Mouse (Mus musculus) megakaryocyte, embryonic 14.5 days (primary cell): ENCODE measurements around the gene Fam20c. TPM values are rescaled to one million over a fixed set of nuclear protein-coding genes. Genes with fewer than 3 reads are reported as not detected.

Experiments used
- H3K27me3 ChIP-seq: replicated peaks from 2 replicates; pipeline ENCODE3; 2012; ENCODE audit warnings: inconsistent platforms
- H3K36me3 ChIP-seq: replicated peaks from 2 replicates; pipeline ENCODE3; 2012; ENCODE audit warnings: low read length, inconsistent platforms, mixed read lengths
- H3K4me1 ChIP-seq: 2 replicates; pipeline ENCODE4 v1.6.1; 2012; ENCODE audit warnings: inconsistent platforms
- H3K4me3 ChIP-seq: replicated peaks from 2 replicates; pipeline ENCODE3; 2012; ENCODE audit warnings: moderate library complexity, mild to moderate bottlenecking, inconsistent platforms
- H3K9me3 ChIP-seq: 2 replicates; pipeline ENCODE4 v1.6.1; 2012; ENCODE audit warnings: inconsistent platforms
- FLI1 ChIP-seq: IDR thresholded peaks from 2 replicates; pipeline ENCODE4 v1.6.1; 2012; ENCODE audit warnings: low read length, inconsistent platforms, mixed read lengths
- GATA1 ChIP-seq: IDR thresholded peaks from 3 replicates; pipeline ENCODE4 v1.6.1; 2012; ENCODE audit warnings: mixed read lengths, low read length, inconsistent platforms, borderline replicate concordance
- polyA plus RNA-seq: library from polyadenylated mRNA; stranded (reverse); fragments of >175 nt; gene quantifications from 2 replicates; pipeline ENCODE4 v1.2.3, GENCODE M21; 2012; ENCODE audit warnings: low replicate concordance; ENCODE audit not compliant: insufficient read depth

Fam20c gene
- polyA plus RNA-seq, 1 experiment = 54.6 TPM

- Histone ChIP-seq H3K27me3 (peaks cover 94% of the 10 kb centered on the region), H3K4me1 (peaks cover 20% of the 10 kb centered on the region), H3K9me3 (no peaks in the 10 kb centered on the region), H3K4me3 (peak overlapping the region; percentile 89), H3K36me3 (peaks cover 6% of the 10 kb centered on the region)
- TF ChIP-seq FLI1 = no peak
- no peak for TF ChIP-seq GATA1
Measured at GRCm38 (mm10) chr5:138755453-138756301, 1.4 kb downstream of the Fam20c start.

GRCm38 (mm10) chr5:138756311-138757085, 2.2 kb downstream of the Fam20c start:
- Histone ChIP-seq H3K4me3 (peak overlapping the region; percentile 89), H3K27me3 (peaks cover 95% of the 10 kb centered on the region), H3K4me1 (peaks cover 20% of the 10 kb centered on the region), H3K36me3 (peaks cover 6% of the 10 kb centered on the region), H3K9me3 (no peaks in the 10 kb centered on the region)
- TF ChIP-seq GATA1 (no peak), FLI1 (no peak)

GRCm38 (mm10) chr5:138757135-138757534, 2.8 kb downstream of the Fam20c start:
- Histone ChIP-seq H3K27me3 (peaks cover 96% of the 10 kb centered on the region), H3K4me3 (peak overlapping the region; percentile 89), H3K4me1 (peaks cover 20% of the 10 kb centered on the region), H3K36me3 (peaks cover 6% of the 10 kb centered on the region), H3K9me3 (no peaks in the 10 kb centered on the region)
- no peak for TF ChIP-seq FLI1
- TF ChIP-seq GATA1 = no peak

- TF ChIP-seq GATA1 (no peak), FLI1 (no peak)
- H3K4me1 ChIP-seq = peaks cover 20% of the 10 kb centered on the region
- peak overlapping the region; percentile 81 for H3K4me3 ChIP-seq
- H3K27me3 ChIP-seq = peaks cover 96% of the 10 kb centered on the region
- H3K9me3 ChIP-seq = no peaks in the 10 kb centered on the region
- H3K36me3 ChIP-seq = peaks cover 6% of the 10 kb centered on the region
Measured at GRCm38 (mm10) chr5:138757616-138758015, 3.3 kb downstream of the Fam20c start.

GRCm38 (mm10) chr5:138758533-138758932, 4.2 kb downstream of the Fam20c start:
- peak overlapping the region; percentile 76 for H3K4me3 ChIP-seq
- peaks cover 96% of the 10 kb centered on the region for H3K27me3 ChIP-seq
- H3K9me3 ChIP-seq = no peaks in the 10 kb centered on the region
- peaks cover 6% of the 10 kb centered on the region for H3K36me3 ChIP-seq
- TF ChIP-seq FLI1 (no peak), GATA1 (no peak)
- peaks cover 20% of the 10 kb centered on the region for H3K4me1 ChIP-seq

- H3K4me3 ChIP-seq = no peak overlapping the region
- peaks cover 6% of the 10 kb centered on the region for H3K36me3 ChIP-seq
- H3K4me1 ChIP-seq = no peaks in the 10 kb centered on the region
- peaks cover 80% of the 10 kb centered on the region for H3K27me3 ChIP-seq
- TF ChIP-seq GATA1 = no peak
- no peak for TF ChIP-seq FLI1
- peaks cover 10% of the 10 kb centered on the region for H3K9me3 ChIP-seq
Measured at GRCm38 (mm10) chr5:138761836-138762334, 7.6 kb downstream of the Fam20c start.

- no peak for TF ChIP-seq FLI1
- TF ChIP-seq GATA1 = no peak
- no peaks in the 10 kb centered on the region for H3K4me1 ChIP-seq
- H3K4me3 ChIP-seq = no peak overlapping the region
- H3K9me3 ChIP-seq = peaks cover 10% of the 10 kb centered on the region
- peaks cover 75% of the 10 kb centered on the region for H3K27me3 ChIP-seq
- peaks cover 6% of the 10 kb centered on the region for H3K36me3 ChIP-seq
Measured at GRCm38 (mm10) chr5:138762361-138762760, 8.0 kb downstream of the Fam20c start.

- H3K9me3 ChIP-seq = peaks cover 10% of the 10 kb centered on the region
- no peaks in the 10 kb centered on the region for H3K36me3 ChIP-seq
- no peak for TF ChIP-seq FLI1
- no peaks in the 10 kb centered on the region for H3K4me1 ChIP-seq
- H3K4me3 ChIP-seq = no peak overlapping the region
- peaks cover 72% of the 10 kb centered on the region for H3K27me3 ChIP-seq
Measured at GRCm38 (mm10) chr5:138764601-138765000, 10.3 kb downstream of the Fam20c start.

GRCm38 (mm10) chr5:138767650-138768049, 13.3 kb downstream of the Fam20c start:
- Histone ChIP-seq H3K27me3 (peaks cover 50% of the 10 kb centered on the region), H3K4me1 (no peaks in the 10 kb centered on the region), H3K9me3 (peaks cover 10% of the 10 kb centered on the region), H3K36me3 (no peaks in the 10 kb centered on the region), H3K4me3 (no peak overlapping the region)
- no peak for TF ChIP-seq GATA1
- no peak for TF ChIP-seq FLI1

GRCm38 (mm10) chr5:138768704-138769103, 14.4 kb downstream of the Fam20c start:
- no peaks in the 10 kb centered on the region for H3K36me3 ChIP-seq
- H3K27me3 ChIP-seq = peaks cover 48% of the 10 kb centered on the region
- TF ChIP-seq GATA1 = no peak
- TF ChIP-seq FLI1 = no peak
- H3K9me3 ChIP-seq = peaks cover 10% of the 10 kb centered on the region
- no peaks in the 10 kb centered on the region for H3K4me1 ChIP-seq
- no peak overlapping the region for H3K4me3 ChIP-seq
